Mouse (Mus musculus): ENCODE data around the gene Ubxn4. TPM values are rescaled to one million over a fixed set of nuclear protein-coding genes. Genes with fewer than 3 reads are reported as not detected.

Gene Ubxn4
- total RNA-seq (2014; rRNA removed; ENCODE audit: low replicate concordance) = 22.0 and 71.2 TPM in 2 replicates
- 56.1 and 59.8 TPM in 2 replicates for polyA plus RNA-seq (2015; fragmentation: Nextera tagmentation; extraction: Ambion mirVana)

GRCm38 (mm10) chr1:128243627-128243995 lies at the start of gene Ubxn4:
Gene Ubxn4, plus strand, starts transcription at chr1:128243964.
- Histone ChIP-seq H3K27ac (ENCODE audit: low read depth) (peak within 1 kb of the TSS; percentile 95), H3K4me3 (ENCODE audit: low read depth, low read length) (peak within 1 kb of the TSS; percentile 73), H3K9ac (replicated peaks; ENCODE audit: low read depth, low read length) (peak within 1 kb of the TSS; percentile 88), H3K4me1 (ENCODE audit: control insufficient read depth, insufficient read depth) (peaks cover 13% of the 10 kb centered on the region), H3K27me3 (ENCODE audit: control insufficient read depth, insufficient read depth, low read length) (no peaks in the 10 kb centered on the region), H3K4me2 (ENCODE audit: low read depth, low read length) (peak within 1 kb of the TSS; percentile 93), H3K36me3 (replicated peaks; ENCODE audit: control insufficient read depth, insufficient read depth, low read length) (no peaks in the 10 kb centered on the region; the same call in 1 of the 2 replicates), H3K9me3 (replicated peaks; ENCODE audit: control insufficient read depth, low read length) (no peaks in the 10 kb centered on the region)
- TF ChIP-seq EP300 (IDR thresholded peaks at IDR 0.05; ENCODE audit: low read depth) = no peak
- no peak for TF ChIP-seq CTCF (IDR thresholded peaks at IDR 0.05; ENCODE audit: low read depth)
- WGBS = 8% methylated on average over 10 of the region's 10 CpGs
- ATAC-seq (ENCODE audit: insufficient read depth, low read depth) (no peak), DNase-seq (ENCODE audit: low spot score) (no peak)

- DNase-seq (ENCODE audit: low spot score) (no peak), ATAC-seq (ENCODE audit: insufficient read depth, low read depth) (no peak)
- no peak overlapping the region for H3K9ac ChIP-seq (replicated peaks; ENCODE audit: low read depth, low read length)
- H3K27ac ChIP-seq (ENCODE audit: low read depth) = no peak overlapping the region
- no peak for TF ChIP-seq EP300 (IDR thresholded peaks at IDR 0.05; ENCODE audit: low read depth)
- TF ChIP-seq CTCF (IDR thresholded peaks at IDR 0.05; ENCODE audit: low read depth) = no peak
- no peak overlapping the region for H3K4me2 ChIP-seq (ENCODE audit: low read depth, low read length)
- no peaks in the 10 kb centered on the region for H3K9me3 ChIP-seq (replicated peaks; ENCODE audit: control insufficient read depth, low read length)
- 59% methylated on average over 2 of the region's 2 CpGs for WGBS
- H3K27me3 ChIP-seq (ENCODE audit: control insufficient read depth, insufficient read depth, low read length) = no peaks in the 10 kb centered on the region
- H3K4me1 ChIP-seq (ENCODE audit: control insufficient read depth, insufficient read depth) = peaks cover 3% of the 10 kb centered on the region; the same call in 1 of the 2 replicates
- H3K36me3 ChIP-seq (replicated peaks; ENCODE audit: control insufficient read depth, insufficient read depth, low read length) = peaks cover 49% of the 10 kb centered on the region
- no peak overlapping the region for H3K4me3 ChIP-seq (ENCODE audit: low read depth, low read length)
These were observed 49.8 kb upstream of the Ubxn4 start for GRCm38 (mm10) chr1:128194011-128194410.

GRCm38 (mm10) chr1:128197353-128197752 lies 46.4 kb upstream of the Ubxn4 start:
- WGBS = 88% methylated on average over 1 of the region's 1 CpGs
- H3K9ac ChIP-seq (replicated peaks; ENCODE audit: low read depth, low read length) = no peak overlapping the region
- DNase-seq (ENCODE audit: low spot score) (no peak), ATAC-seq (ENCODE audit: insufficient read depth, low read depth) (no peak)
- no peak overlapping the region for H3K4me3 ChIP-seq (ENCODE audit: low read depth, low read length)
- H3K4me1 ChIP-seq (ENCODE audit: control insufficient read depth, insufficient read depth) = peaks cover 3% of the 10 kb centered on the region; the same call in 1 of the 2 replicates
- H3K4me2 ChIP-seq (ENCODE audit: low read depth, low read length) = no peak overlapping the region
- no peak for TF ChIP-seq EP300 (IDR thresholded peaks at IDR 0.05; ENCODE audit: low read depth)
- no peak for TF ChIP-seq CTCF (IDR thresholded peaks at IDR 0.05; ENCODE audit: low read depth)
- H3K27me3 ChIP-seq (ENCODE audit: control insufficient read depth, insufficient read depth, low read length) = no peaks in the 10 kb centered on the region
- no peaks in the 10 kb centered on the region for H3K9me3 ChIP-seq (replicated peaks; ENCODE audit: control insufficient read depth, low read length)
- no peak overlapping the region for H3K27ac ChIP-seq (ENCODE audit: low read depth)
- peaks cover 53% of the 10 kb centered on the region for H3K36me3 ChIP-seq (replicated peaks; ENCODE audit: control insufficient read depth, insufficient read depth, low read length)

- no peak for ATAC-seq (ENCODE audit: insufficient read depth, low read depth)
- H3K4me3 ChIP-seq (ENCODE audit: low read depth, low read length) = no peak overlapping the region
- peaks cover 41% of the 10 kb centered on the region for H3K36me3 ChIP-seq (replicated peaks; ENCODE audit: control insufficient read depth, insufficient read depth, low read length)
- TF ChIP-seq CTCF (IDR thresholded peaks at IDR 0.05; ENCODE audit: low read depth) (no peak), EP300 (IDR thresholded peaks at IDR 0.05; ENCODE audit: low read depth) (no peak)
- H3K4me1 ChIP-seq (ENCODE audit: control insufficient read depth, insufficient read depth) = no peaks in the 10 kb centered on the region
- no peak overlapping the region for H3K27ac ChIP-seq (ENCODE audit: low read depth)
- H3K9me3 ChIP-seq (replicated peaks; ENCODE audit: control insufficient read depth, low read length) = no peaks in the 10 kb centered on the region
- DNase-seq (ENCODE audit: low spot score) = no peak
- no peaks in the 10 kb centered on the region for H3K27me3 ChIP-seq (ENCODE audit: control insufficient read depth, insufficient read depth, low read length)
- 35% methylated on average over 5 of the region's 5 CpGs for WGBS
- H3K9ac ChIP-seq (replicated peaks; ENCODE audit: low read depth, low read length) = no peak overlapping the region
- H3K4me2 ChIP-seq (ENCODE audit: low read depth, low read length) = no peak overlapping the region
These were observed 30.5 kb upstream of the Ubxn4 start for GRCm38 (mm10) chr1:128213261-128213660.

- H3K4me3 ChIP-seq (ENCODE audit: low read depth, low read length) = no peak overlapping the region
- no peak overlapping the region for H3K9ac ChIP-seq (replicated peaks; ENCODE audit: low read depth, low read length)
- no peak overlapping the region for H3K27ac ChIP-seq (ENCODE audit: low read depth)
- no peaks in the 10 kb centered on the region for H3K4me1 ChIP-seq (ENCODE audit: control insufficient read depth, insufficient read depth)
- ATAC-seq (ENCODE audit: insufficient read depth, low read depth) (no peak), DNase-seq (ENCODE audit: low spot score) (no peak)
- 94% methylated on average over 2 of the region's 2 CpGs for WGBS
- H3K9me3 ChIP-seq (replicated peaks; ENCODE audit: control insufficient read depth, low read length) = no peaks in the 10 kb centered on the region
- TF ChIP-seq CTCF (IDR thresholded peaks at IDR 0.05; ENCODE audit: low read depth) (no peak), EP300 (IDR thresholded peaks at IDR 0.05; ENCODE audit: low read depth) (no peak)
- H3K36me3 ChIP-seq (replicated peaks; ENCODE audit: control insufficient read depth, insufficient read depth, low read length) = peaks cover 47% of the 10 kb centered on the region
- H3K27me3 ChIP-seq (ENCODE audit: control insufficient read depth, insufficient read depth, low read length) = no peaks in the 10 kb centered on the region
- no peak overlapping the region for H3K4me2 ChIP-seq (ENCODE audit: low read depth, low read length)
These were observed 21.9 kb upstream of the Ubxn4 start for GRCm38 (mm10) chr1:128221886-128222285.

- H3K36me3 ChIP-seq (replicated peaks; ENCODE audit: control insufficient read depth, insufficient read depth, low read length) = peaks cover 47% of the 10 kb centered on the region
These were observed 20.5 kb upstream of the Ubxn4 start for GRCm38 (mm10) chr1:128223304-128223703.

More at GRCm38 (mm10) chr1:128223304-128223703, 20.5 kb upstream of the Ubxn4 start:
- ATAC-seq (ENCODE audit: insufficient read depth, low read depth) (no peak), DNase-seq (ENCODE audit: low spot score) (no peak)
- Histone ChIP-seq H3K27ac (ENCODE audit: low read depth) (no peak overlapping the region), H3K4me3 (ENCODE audit: low read depth, low read length) (no peak overlapping the region), H3K9ac (replicated peaks; ENCODE audit: low read depth, low read length) (no peak overlapping the region), H3K27me3 (ENCODE audit: control insufficient read depth, insufficient read depth, low read length) (no peaks in the 10 kb centered on the region), H3K4me2 (ENCODE audit: low read depth, low read length) (no peak overlapping the region), H3K9me3 (replicated peaks; ENCODE audit: control insufficient read depth, low read length) (no peaks in the 10 kb centered on the region), H3K4me1 (ENCODE audit: control insufficient read depth, insufficient read depth) (no peaks in the 10 kb centered on the region)
- peak; percentile 47 for TF ChIP-seq CTCF (IDR thresholded peaks at IDR 0.05; ENCODE audit: low read depth)
- no peak for TF ChIP-seq EP300 (IDR thresholded peaks at IDR 0.05; ENCODE audit: low read depth)
- 78% methylated on average over 1 of the region's 1 CpGs for WGBS

All from heart, postnatal 0 days (tissue).